Mouse (Mus musculus) kidney, adult 2 months (tissue): ENCODE measurements at regions not wholly inside any gene's neighbourhood (a gene's known extent, or its start where the extent isn't known, plus 50 kb on each side); places are given as distances from the start of the nearest gene placed in this dataset.

Experiments
- CTCF ChIP-seq: fragments of 200-500 bp; conservative IDR thresholded peaks from 2 replicates; pipeline ENCODE4 v1.5.1; 2011; ENCODE audit warnings: low read depth, mild to moderate bottlenecking, control low read depth, low read length, moderate library complexity, mixed read lengths; ENCODE audit not compliant: insufficient read depth, insufficient read length
- POLR2A ChIP-seq: fragments of 200-500 bp; IDR thresholded peaks from one replicate; pipeline ENCODE4 v1.6.1; 2011; ENCODE audit warnings: low read depth, low read length, control low read depth

GRCm38 (mm10) chr15:62353786-62354185 lies 1431.0 kb upstream of the A1bg start:
- TF ChIP-seq CTCF (no peak), POLR2A (no peak)
